Mouse (Mus musculus) cerebellum, postnatal 14 days (tissue): ENCODE results near the gene Zbtb44.
"Not testable (repeated sequence)": the region's sequence is repeated elsewhere in the genome, so short reads cannot be mapped to it uniquely, and the experiment has no call there.

Experiments
- DNase-seq, 2 experiments: peaks; one replicate each; pipeline ENCODE4 v3.0.0; 2021; ENCODE audit warnings: mixed read lengths in 2 of 2

The Zbtb44 gene

DNA sequence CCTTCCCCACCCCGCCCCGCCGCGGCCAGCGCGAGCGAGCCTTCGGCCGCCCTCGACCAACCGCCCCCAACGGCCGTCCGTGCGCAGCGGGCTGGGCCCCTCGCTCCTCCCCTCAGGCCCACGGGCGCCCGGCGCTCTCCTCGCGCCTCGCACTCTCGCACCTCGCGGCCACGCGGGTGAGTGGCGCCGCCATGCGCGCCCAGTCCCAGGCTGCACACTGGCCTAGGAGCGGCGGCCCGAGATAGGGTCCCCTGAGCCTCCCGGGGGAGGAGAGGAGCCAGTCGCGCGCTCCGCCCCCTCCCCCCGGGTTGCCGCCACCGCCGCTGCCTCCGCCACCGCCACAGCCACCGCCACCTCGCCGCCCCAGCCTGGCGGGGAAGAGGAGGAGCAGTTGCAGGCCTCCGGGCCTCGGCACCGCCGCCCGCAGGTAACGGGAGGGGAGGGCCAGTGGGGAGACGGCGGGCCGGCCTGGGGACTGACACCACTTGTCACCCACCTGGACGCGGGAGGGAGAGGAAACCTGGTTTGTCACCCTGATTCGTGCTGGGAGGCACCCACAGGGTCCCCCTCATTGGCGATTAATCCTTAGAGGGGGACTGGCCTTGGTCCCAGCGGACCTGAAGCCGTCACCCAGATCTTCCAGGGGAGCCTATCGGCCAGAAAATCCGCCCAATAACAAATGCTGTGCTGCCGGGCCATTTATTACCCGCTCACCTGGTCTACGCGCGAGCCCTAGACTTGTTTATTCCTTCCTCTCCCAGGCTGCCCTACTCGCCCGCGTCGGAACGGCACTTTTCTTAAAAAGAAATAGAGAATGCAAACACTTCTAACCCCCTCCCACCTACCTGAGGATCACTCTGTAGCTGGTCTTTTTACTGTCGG is at the start of gene Zbtb44:
Gene Zbtb44, plus strand, starts transcription at position 113 of the 882 bp plus-strand sequence.
- no peak for DNase-seq

DNA sequence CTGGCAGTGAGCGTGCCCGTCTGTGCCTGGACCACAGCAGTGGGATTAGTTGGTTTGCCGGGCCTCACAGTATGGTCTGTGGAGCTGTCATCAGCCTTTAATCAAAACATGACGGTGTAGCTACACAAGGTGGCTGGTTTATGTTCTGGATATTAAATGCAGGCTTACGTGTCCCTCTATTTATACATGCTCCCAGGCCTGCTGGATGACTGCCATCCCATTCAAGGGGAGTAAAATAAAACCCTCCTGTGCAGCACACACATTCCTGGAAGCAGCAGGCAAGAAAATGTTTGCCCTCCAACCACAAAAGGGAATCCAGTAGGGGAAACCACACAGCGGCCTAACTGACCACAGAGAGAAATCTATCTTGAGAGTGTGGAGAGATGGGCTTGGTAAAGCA is 44.7 kb upstream of the Zbtb44 start:
- DNase-seq: peak; percentile 9 to 14

DNA sequence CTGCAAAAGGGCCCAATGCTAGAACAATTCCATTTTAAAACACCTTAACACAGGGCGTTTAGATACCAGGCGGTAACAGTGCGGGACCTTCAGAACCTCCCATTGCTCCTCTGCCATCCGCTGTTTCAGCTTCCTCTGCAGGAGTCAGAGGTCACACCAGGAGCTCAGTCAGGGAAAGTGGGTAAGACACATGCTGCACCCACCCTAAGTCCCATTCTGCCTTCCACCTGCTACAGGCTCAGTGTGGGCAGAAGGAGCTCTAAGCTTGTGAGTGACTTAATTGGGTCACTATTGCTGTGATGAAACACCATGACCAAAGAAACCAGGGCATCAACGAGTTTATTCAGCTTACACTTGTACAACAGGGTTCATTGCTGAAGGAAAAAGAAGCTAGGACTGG is 37.3 kb upstream of the Zbtb44 start:
- no peak for DNase-seq

DNA sequence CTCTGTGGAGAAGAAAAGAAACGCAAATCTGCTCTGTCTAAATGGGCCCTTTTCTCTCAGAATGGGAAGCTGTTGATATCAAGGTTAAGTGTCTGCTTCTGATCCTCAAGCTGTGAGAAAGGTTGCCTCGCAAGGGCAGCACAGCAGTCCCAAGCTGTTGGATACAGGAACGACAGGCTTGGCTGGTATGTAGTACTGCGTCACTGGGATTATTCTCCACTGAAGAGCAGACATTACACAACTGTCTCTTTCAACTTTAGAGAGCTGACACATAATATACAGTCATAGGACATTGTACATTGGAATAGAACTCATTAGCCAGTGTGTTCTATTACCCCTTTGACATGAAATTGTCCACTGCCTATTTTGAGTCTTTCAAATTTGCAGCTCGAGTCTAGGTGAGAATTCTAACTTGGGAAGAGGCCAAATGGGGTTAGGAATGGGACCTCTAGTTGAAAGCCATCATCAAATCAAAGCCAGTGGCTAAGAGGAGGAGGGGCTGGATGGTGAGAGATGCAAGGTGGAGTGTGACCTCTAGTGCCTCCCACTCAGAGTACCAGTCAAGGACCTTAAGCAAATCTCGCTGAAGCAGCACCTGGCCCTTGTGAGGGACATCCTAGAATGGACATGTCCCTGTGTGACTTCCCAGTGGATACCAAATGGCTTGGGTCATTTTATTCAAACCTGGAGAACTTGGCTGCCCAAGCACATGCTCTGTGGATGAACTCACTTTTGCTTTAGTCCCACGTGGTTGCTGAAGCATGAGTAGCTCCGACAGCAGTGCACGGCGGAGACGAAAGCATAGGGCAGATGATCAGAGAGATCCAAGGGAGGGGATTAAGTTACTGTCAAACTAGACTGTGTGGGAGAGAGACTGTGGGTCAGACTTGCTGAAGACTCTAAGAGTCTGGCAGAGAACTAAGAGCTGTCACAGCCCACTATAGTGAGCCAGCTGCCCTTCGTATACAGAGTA is 33.6 kb upstream of the Zbtb44 start:
- DNase-seq: no peak

DNA sequence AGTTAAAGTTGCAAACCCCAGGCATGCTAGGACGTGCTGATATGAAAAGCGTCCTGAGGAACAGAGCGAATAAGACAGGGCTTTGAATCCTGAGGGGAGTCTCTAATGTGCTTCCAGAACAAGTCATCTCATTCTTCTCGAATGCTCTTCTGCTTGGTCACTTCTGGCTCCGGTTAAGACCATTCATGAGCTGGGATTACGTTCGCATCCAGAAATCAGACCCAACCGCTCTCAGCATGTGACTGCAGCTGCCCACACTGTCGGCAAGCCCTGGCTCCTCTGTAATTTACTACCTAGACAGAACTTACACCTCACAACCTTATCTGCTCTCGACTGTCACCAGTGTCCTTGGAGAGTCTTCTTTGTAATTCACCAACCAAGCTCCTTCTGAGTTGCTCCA is 29.8 kb upstream of the Zbtb44 start:
- DNase-seq: no peak

DNA sequence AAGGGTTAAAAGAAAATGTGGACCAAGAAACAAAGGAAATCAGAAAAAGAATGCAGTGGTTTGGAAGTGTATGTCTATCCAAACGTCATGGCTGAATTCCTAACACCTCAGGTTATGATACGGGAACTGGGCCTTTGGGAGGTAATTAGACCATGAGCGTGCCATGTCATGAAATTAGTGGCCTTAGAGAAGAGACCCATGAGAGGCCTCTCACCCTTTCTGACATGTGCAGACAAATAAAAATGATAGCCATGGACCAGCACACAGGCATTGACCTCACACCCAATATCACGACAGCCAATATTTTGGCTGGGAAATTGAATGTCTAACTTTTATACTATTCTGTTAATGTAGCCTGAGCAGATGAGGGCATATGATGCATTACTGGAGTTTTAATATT is 27.9 kb upstream of the Zbtb44 start:
- DNase-seq: no peak

- DNase-seq: no peak
These were observed 21.1 kb upstream of the Zbtb44 start for GRCm38 (mm10) chr9:31009334-31009733.

- no peak for DNase-seq
These were observed 20.4 kb upstream of the Zbtb44 start for GRCm38 (mm10) chr9:31010040-31010439.

- DNase-seq: no peak
These were observed 19.7 kb upstream of the Zbtb44 start for GRCm38 (mm10) chr9:31010749-31011148.

DNA sequence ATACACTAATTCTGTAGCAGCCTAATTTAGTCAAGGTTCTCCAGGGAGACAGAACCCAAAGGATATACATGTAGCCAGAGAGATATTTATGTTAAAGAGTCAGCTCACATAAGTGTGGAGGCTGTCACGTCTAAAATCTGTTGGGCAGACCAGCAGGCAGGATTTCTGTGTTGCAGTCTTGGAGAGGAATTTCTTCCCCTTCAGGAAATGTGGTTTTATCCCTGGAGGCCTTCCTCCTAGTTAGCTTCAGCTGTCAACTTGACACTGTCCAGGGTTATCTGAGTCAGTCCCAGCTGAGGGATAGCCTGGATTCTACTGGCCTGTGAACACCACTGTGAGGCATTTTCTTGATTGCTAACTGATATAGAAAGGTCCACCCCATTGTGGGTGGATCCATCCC is 18.9 kb upstream of the Zbtb44 start:
- DNase-seq: no peak

DNA sequence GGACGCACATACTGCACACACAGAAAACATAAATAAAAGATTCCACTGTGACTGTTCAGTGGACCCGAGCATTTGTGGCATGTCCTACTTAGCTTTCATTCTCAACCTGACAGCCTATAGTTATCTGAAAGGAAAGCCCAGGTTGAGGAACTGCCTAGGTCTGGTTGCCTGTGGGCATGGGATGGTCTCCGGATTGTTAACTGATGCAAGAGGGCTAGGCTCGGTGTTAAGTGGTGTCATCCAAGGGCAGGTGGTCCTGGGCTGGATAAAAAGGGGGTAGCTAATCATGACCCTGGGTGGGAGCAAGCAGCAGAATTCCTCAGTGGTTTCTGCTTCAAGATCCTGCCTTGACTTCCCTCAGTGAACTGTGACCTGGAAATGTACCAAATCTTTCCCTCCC is 17.8 kb upstream of the Zbtb44 start:
- DNase-seq: no peak

GRCm38 (mm10) chr9:31013415-31013814 is 17.0 kb upstream of the Zbtb44 start:
- no peak for DNase-seq

- DNase-seq: no peak
These were observed 12.8 kb upstream of the Zbtb44 start for GRCm38 (mm10) chr9:31017616-31018015.

- no peak for DNase-seq
These were observed 12.3 kb upstream of the Zbtb44 start for GRCm38 (mm10) chr9:31018158-31018557.

GRCm38 (mm10) chr9:31018705-31019104 is 11.7 kb upstream of the Zbtb44 start:
- no peak for DNase-seq

DNA sequence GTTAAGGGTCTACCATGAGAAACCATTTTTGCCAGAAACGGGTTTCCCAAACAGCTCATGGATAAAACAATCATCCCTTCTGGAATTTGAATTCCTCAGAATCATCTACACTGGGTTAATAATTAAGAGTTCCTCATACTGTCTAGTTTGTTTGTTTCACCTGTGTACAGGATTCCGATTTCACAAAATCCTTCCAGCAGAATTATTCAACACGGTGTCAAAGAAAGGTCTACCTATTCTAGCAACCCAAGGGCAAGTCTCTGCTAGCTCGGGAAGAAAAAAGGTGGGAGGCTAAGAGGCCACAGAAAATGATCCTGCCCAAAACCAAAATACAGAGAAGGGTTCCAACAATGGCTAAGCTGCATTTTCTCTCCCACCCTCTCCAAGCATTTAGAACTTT is 2.2 kb upstream of the Zbtb44 start:
- DNase-seq: no peak

DNA sequence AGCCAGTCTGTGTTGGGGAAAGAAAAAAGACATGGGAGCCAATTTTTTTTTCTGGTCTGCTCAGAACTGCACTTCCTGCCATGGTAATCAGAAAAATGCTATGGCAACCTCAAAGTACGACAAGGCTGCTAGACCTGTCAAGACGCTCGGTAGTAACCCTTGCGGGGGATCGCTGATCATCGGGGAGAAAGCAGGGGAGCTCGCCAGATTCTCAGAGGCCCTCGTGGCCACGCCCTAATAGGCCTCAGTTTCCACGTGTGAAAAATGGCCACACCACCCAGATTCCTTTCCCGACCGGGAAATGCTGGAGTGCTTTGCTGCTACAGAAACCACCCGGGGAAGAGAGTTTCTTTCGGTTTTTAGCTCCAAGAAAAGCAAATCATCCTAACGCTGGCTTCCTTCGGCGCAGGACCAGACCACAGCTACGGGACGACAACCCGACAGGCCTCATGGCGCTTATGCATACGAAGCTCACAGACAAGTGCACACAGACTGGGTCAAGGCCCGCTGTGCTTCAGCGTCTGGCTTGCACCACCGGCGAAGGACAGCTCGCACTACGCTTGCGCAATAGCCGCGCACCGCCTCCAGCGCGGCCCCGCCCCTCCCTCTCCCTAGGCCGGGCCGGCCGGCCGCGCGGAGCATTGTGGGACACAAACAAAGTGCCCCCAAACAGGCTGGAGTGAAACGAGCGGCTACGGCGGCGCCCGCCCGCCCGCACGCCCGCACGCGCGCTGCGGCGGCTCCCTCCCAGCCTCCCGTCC is 513 bp upstream of the Zbtb44 start:
- peak; percentile 97 to 98 for DNase-seq

GRCm38 (mm10) chr9:31031414-31031843 is 985 bp downstream of the Zbtb44 start:
- DNase-seq: no peak

GRCm38 (mm10) chr9:31032546-31032945 is 2.1 kb downstream of the Zbtb44 start:
- no peak for DNase-seq

DNA sequence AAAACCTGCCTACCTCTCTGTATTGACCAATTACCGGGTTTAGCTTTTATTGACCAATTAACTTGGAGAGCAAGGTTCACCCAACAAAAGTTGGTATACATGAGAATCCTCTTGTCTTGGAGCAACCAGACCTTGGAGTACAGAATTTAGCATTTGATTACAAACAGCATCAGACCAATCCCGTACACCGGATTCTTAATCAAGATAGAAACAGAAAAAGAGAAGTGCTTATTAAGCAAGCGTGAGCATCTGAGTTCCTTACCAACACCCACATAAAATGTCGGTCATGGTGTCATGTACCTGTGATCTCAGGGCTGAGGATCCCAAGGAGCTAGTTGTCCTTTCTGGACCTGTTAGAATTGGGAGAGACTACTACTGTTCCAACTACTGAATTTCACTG is 19.8 kb downstream of the Zbtb44 start:
- no peak for DNase-seq

DNA sequence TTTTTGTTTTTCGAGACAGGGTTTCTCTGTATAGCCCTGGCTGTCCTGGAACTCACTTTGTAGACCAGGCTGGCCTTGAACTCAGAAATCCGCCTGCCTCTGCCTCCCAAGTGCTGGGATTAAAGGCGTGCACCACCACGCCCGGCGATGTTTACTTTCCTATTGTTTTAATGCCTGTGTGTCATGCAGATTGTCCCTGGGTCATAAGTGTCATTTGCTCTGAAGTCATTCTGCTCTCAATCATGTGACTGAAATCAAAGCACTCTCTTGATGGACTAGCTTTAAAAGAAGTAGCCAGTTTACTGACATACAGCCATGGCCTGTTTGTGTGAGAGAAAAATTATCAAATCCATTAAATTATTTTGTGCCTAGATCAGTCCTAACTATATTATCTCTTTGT is 21.1 kb downstream of the Zbtb44 start:
- not testable (repeated sequence) for DNase-seq

DNA sequence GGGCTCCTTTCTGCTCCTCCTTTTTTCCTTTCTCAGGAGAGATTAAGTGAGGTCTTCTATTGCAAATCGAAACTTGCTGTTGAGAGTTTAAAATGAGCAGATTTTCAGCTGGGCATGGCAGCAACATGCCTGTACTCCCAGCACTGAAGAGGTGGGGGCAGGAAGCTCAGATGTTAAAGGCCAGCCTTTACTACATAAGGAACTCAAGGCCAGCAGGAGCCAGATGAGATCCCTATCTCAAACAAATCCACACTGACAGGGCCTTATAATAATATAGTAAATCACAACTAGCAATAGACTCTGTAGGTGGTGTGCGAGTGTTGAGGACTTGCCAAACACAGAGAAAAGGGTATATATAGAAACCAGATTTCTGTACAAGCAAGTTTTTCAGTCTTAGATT is 28.3 kb downstream of the Zbtb44 start:
- DNase-seq: no peak

GRCm38 (mm10) chr9:31070706-31071105 is 40.3 kb downstream of the Zbtb44 start:
- DNase-seq: no peak
